Mouse (Mus musculus): ENCODE results near the gene Mfsd12. TPM values are rescaled to one million over a fixed set of nuclear protein-coding genes. Genes with fewer than 3 reads are reported as not detected.

The Mfsd12 gene
- total and polyA plus RNA-seq, 2 experiments from 2014 or later = 10.3 to 30.5 TPM

DNA sequence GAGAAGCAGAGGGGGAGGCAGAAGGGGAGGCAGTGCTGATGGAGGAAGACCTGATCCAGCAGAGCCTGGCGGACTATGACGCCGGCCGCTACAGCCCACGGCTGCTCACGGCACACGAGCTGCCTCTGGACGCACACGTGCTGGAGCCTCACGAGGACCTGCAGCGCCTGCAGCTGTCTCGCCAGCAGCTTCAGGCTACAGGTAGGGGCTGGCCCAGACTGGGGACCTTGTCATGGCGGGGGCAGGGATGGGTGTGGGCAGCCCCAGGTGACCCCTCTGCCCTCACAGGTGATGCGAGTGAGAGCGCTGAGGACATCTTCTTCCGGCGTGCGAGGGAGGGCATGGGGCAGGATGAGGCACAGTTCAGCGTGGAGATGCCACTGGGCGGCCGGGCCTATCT lies 32.1 kb upstream of the Mfsd12 start:
- peaks cover 32% of the 10 kb centered on the region for H3K4me1 ChIP-seq (ENCODE audit: control insufficient read depth, insufficient read depth)
- H3K4me3 ChIP-seq (ENCODE audit: low read depth, low read length) = no peak overlapping the region
- H3K4me2 ChIP-seq (ENCODE audit: low read depth, low read length) = no peak overlapping the region
- WGBS = 91% methylated on average over 21 of the region's 21 CpGs
- TF ChIP-seq CTCF (IDR thresholded peaks at IDR 0.05; ENCODE audit: low read depth) = no peak
- TF ChIP-seq EP300 (IDR thresholded peaks at IDR 0.05; ENCODE audit: low read depth) = no peak
- H3K27ac ChIP-seq (ENCODE audit: low read depth) = no peak overlapping the region
- no peak for DNase-seq (ENCODE audit: low spot score)
- no peaks in the 10 kb centered on the region for H3K9me3 ChIP-seq (replicated peaks; ENCODE audit: control insufficient read depth, low read length)
- no peaks in the 10 kb centered on the region for H3K27me3 ChIP-seq (ENCODE audit: control insufficient read depth, insufficient read depth, low read length)
- ATAC-seq (ENCODE audit: insufficient read depth, low read depth) = no peak
- no peak overlapping the region for H3K9ac ChIP-seq (replicated peaks; ENCODE audit: low read depth, low read length)
- peaks cover 51% of the 10 kb centered on the region for H3K36me3 ChIP-seq (replicated peaks; ENCODE audit: control insufficient read depth, insufficient read depth, low read length)

DNA sequence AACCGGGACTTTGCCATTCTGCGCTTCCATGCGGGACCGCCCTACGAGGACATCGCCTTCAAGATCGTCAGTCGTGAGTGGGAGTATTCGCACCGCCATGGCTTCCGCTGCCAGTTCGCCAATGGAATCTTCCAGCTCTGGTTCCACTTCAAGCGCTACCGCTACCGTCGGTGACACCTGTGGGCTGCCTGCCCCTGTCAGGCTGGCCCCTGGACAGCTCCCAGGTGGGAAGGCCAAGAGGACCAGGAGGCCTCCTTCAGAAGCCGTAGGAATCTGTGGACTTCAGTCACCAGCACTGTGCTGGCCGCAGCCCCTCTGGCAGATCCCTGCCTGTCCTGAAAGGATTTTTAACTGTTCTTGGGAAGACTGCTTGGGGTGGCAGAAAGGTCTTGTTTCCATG lies 31.5 kb upstream of the Mfsd12 start:
- Histone ChIP-seq H3K9me3 (replicated peaks; ENCODE audit: control insufficient read depth, low read length) (no peaks in the 10 kb centered on the region), H3K27me3 (ENCODE audit: control insufficient read depth, insufficient read depth, low read length) (no peaks in the 10 kb centered on the region), H3K36me3 (replicated peaks; ENCODE audit: control insufficient read depth, insufficient read depth, low read length) (peaks cover 51% of the 10 kb centered on the region), H3K9ac (replicated peaks; ENCODE audit: low read depth, low read length) (no peak overlapping the region), H3K27ac (ENCODE audit: low read depth) (peak overlapping the region; percentile 86), H3K4me1 (ENCODE audit: control insufficient read depth, insufficient read depth) (peaks cover 38% of the 10 kb centered on the region), H3K4me2 (ENCODE audit: low read depth, low read length) (no peak overlapping the region), H3K4me3 (ENCODE audit: low read depth, low read length) (no peak overlapping the region)
- TF ChIP-seq EP300 (IDR thresholded peaks at IDR 0.05; ENCODE audit: low read depth) = no peak
- no peak for TF ChIP-seq CTCF (IDR thresholded peaks at IDR 0.05; ENCODE audit: low read depth)
- ATAC-seq (ENCODE audit: insufficient read depth, low read depth) = no peak
- WGBS = 87% methylated on average over 18 of the region's 18 CpGs
- no peak for DNase-seq (ENCODE audit: low spot score)

DNA sequence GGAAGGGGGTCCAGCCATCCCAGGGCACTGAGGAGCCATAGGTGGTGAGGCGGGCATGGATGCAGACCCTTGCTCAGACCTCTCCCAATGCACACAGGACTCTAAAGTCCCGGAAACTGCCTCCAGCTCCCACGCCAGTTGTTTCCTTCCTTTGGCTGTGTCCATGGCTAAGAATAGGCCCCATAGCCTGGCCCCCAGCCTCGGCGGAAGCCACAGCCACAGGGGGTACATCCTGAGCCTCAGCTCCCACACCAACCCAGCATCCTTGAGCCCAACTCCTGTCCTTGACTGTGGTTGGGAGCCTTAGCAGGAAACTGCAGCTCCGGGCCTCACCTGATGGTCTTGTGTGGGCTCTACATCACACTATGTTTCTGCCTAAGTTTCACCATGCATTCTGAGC lies 30.4 kb upstream of the Mfsd12 start:
- H3K36me3 ChIP-seq (replicated peaks; ENCODE audit: control insufficient read depth, insufficient read depth, low read length) = peaks cover 51% of the 10 kb centered on the region
- H3K9me3 ChIP-seq (replicated peaks; ENCODE audit: control insufficient read depth, low read length) = no peaks in the 10 kb centered on the region
- 48% methylated on average over 6 of the region's 6 CpGs for WGBS
- peak overlapping the region; percentile 24; the same call in 1 of the 2 replicates for H3K4me2 ChIP-seq (ENCODE audit: low read depth, low read length)
- no peaks in the 10 kb centered on the region for H3K27me3 ChIP-seq (ENCODE audit: control insufficient read depth, insufficient read depth, low read length)
- peaks cover 35% of the 10 kb centered on the region for H3K4me1 ChIP-seq (ENCODE audit: control insufficient read depth, insufficient read depth)
- peak overlapping the region; percentile 86 for H3K27ac ChIP-seq (ENCODE audit: low read depth)
- peak; percentile 92 for TF ChIP-seq EP300 (IDR thresholded peaks at IDR 0.05; ENCODE audit: low read depth)
- TF ChIP-seq CTCF (IDR thresholded peaks at IDR 0.05; ENCODE audit: low read depth) = no peak
- DNase-seq (ENCODE audit: low spot score) (no peak), ATAC-seq (ENCODE audit: insufficient read depth, low read depth) (peak; percentile 12; the same call in 1 of the 2 replicates)
- H3K4me3 ChIP-seq (ENCODE audit: low read depth, low read length) = no peak overlapping the region
- H3K9ac ChIP-seq (replicated peaks; ENCODE audit: low read depth, low read length) = no peak overlapping the region

DNA sequence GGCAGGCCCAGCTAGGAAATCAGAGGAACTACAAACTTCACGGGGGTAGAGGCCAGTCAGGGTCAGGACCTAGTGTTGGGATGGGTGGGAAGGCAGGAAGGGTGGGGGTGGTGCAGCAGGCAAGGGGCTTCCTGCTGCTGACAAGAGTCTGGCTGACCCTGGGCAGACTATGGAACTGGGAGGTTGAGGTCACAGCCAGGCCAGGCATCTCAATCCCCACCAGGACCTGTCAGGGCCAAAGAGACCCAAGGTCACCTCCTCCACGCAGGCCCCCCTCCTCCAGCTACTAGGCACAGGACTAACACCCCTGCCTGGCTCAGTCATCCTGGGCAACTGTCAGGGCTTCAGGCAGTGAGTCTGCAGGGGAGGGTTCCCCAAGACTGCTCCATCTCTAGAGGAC lies 29.3 kb upstream of the Mfsd12 start:
- peaks cover 38% of the 10 kb centered on the region for H3K4me1 ChIP-seq (ENCODE audit: control insufficient read depth, insufficient read depth)
- 9% methylated on average over 2 of the region's 2 CpGs for WGBS
- DNase-seq (ENCODE audit: low spot score) = no peak

DNA sequence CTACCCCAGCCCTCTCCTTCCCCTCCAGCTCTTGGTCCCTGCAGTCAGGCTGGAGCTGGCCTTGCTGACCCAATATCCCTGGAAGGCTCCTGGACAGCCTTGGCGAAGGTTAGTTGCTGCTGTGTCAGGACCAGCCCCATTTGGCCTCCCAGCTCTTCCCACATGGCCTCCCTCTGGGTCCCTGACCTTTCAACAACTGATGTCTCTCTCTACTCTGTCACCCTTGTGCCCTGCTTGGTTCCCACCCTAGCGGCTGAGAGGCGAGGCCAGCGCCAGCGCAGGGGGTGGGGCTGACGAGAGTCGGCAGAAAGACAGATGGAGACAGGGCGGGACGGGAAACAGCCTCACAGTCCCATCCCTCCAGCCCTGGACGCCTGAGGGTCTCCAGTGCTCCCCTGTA lies 28.9 kb upstream of the Mfsd12 start, which contains the start of gene Tbxa2r:
Gene Tbxa2r (plus strand): TSS at position 346 of the 400 bp plus-strand sequence.
- WGBS = 11% methylated on average over 10 of the region's 10 CpGs
- DNase-seq (ENCODE audit: low spot score) = peak; percentile 54
- peak within 1 kb of the TSS; percentile 86 for H3K27ac ChIP-seq (ENCODE audit: low read depth)
- TF ChIP-seq EP300 (IDR thresholded peaks at IDR 0.05; ENCODE audit: low read depth) (no peak), CTCF (IDR thresholded peaks at IDR 0.05; ENCODE audit: low read depth) (peak; percentile 10; the same call in 1 of the 2 replicates)
- peak within 1 kb of the TSS; percentile 52 for H3K9ac ChIP-seq (replicated peaks; ENCODE audit: low read depth, low read length)
- peak; percentile 45 for ATAC-seq (ENCODE audit: insufficient read depth, low read depth)
- no peaks in the 10 kb centered on the region for H3K27me3 ChIP-seq (ENCODE audit: control insufficient read depth, insufficient read depth, low read length)
- H3K9me3 ChIP-seq (replicated peaks; ENCODE audit: control insufficient read depth, low read length) = no peaks in the 10 kb centered on the region
- H3K36me3 ChIP-seq (replicated peaks; ENCODE audit: control insufficient read depth, insufficient read depth, low read length) = peaks cover 39% of the 10 kb centered on the region
- H3K4me1 ChIP-seq (ENCODE audit: control insufficient read depth, insufficient read depth) = peaks cover 38% of the 10 kb centered on the region
- H3K4me3 ChIP-seq (ENCODE audit: low read depth, low read length) = peak within 1 kb of the TSS; percentile 27
- peak within 1 kb of the TSS; percentile 38 for H3K4me2 ChIP-seq (ENCODE audit: low read depth, low read length)

More for the DNA sequence above, 29.3 kb upstream of the Mfsd12 start:
- H3K9ac ChIP-seq (replicated peaks; ENCODE audit: low read depth, low read length) = peak overlapping the region; percentile 52; the same call in 1 of the 2 replicates
- peak; percentile 5; the same call in 1 of the 2 replicates for ATAC-seq (ENCODE audit: insufficient read depth, low read depth)
- no peak overlapping the region for H3K4me3 ChIP-seq (ENCODE audit: low read depth, low read length)
- H3K9me3 ChIP-seq (replicated peaks; ENCODE audit: control insufficient read depth, low read length) = no peaks in the 10 kb centered on the region
- peak overlapping the region; percentile 38; the same call in 1 of the 2 replicates for H3K4me2 ChIP-seq (ENCODE audit: low read depth, low read length)
- H3K36me3 ChIP-seq (replicated peaks; ENCODE audit: control insufficient read depth, insufficient read depth, low read length) = peaks cover 43% of the 10 kb centered on the region
- peak overlapping the region; percentile 86 for H3K27ac ChIP-seq (ENCODE audit: low read depth)
- no peak for TF ChIP-seq EP300 (IDR thresholded peaks at IDR 0.05; ENCODE audit: low read depth)
- no peak for TF ChIP-seq CTCF (IDR thresholded peaks at IDR 0.05; ENCODE audit: low read depth)
- no peaks in the 10 kb centered on the region for H3K27me3 ChIP-seq (ENCODE audit: control insufficient read depth, insufficient read depth, low read length)

Data from heart, postnatal 0 days (tissue).